Mouse (Mus musculus) stomach, postnatal 0 days (tissue): Measurements from ENCODE around the gene Asxl1.

Experiments
- CTCF ChIP-seq: IDR thresholded peaks from 2 replicates; pipeline ENCODE4 v1.5.1; 2016; ENCODE audit warnings: antibody characterized with exemption, low read depth, mild to moderate bottlenecking, moderate library complexity
- EP300 ChIP-seq: optimal IDR thresholded peaks from 2 replicates; pipeline ENCODE3; 2016; ENCODE audit warnings: antibody characterized with exemption

GRCm38 (mm10) chr2:153318408-153318807 is 27.2 kb upstream of the Asxl1 start:
- TF ChIP-seq EP300 (no peak), CTCF (no peak)
